Mouse (Mus musculus): Measurements from ENCODE around the gene Parp16.

GRCm38 (mm10) chr9:65177497-65177896, 17.7 kb upstream of the Parp16 start:
- TF ChIP-seq CTCF (IDR thresholded peaks at IDR 0.05; ENCODE audit: control insufficient read depth, insufficient read depth, low read length) (no peak), POLR2A (IDR thresholded peaks at IDR 0.05; ENCODE audit: borderline replicate concordance, control insufficient read depth, low read depth, low read length) (no peak)

Data from bone marrow, adult 2 months (tissue).